Mouse (Mus musculus) megakaryocyte-erythroid progenitor cell, adult 5-6 weeks (primary cell): ENCODE measurements at regions not wholly inside any gene's neighbourhood (a gene's known extent, or its start where the extent isn't known, plus 50 kb on each side); places are given as distances from the start of the nearest gene placed in this dataset.

ENCODE experiments used
- ATAC-seq: replicated peaks from 2 replicates; pipeline ENCODE4 v1.8.0; 2016; ENCODE audit warnings: mild to moderate bottlenecking, inconsistent platforms; ENCODE audit not compliant: severe bottlenecking, poor library complexity, low FRiP score, low TSS enrichment

GRCm38 (mm10) chr11:112253061-112253460 lies 529.0 kb upstream of the Sox9 start:
- no peak for ATAC-seq

GRCm38 (mm10) chr11:112256326-112256725 lies 525.7 kb upstream of the Sox9 start:
- ATAC-seq = no peak

- ATAC-seq = no peak
These were observed 517.9 kb upstream of the Sox9 start for GRCm38 (mm10) chr11:112264077-112264476.

- no peak for ATAC-seq
These were observed 511.1 kb upstream of the Sox9 start for GRCm38 (mm10) chr11:112270911-112271310.

GRCm38 (mm10) chr11:112278566-112278965 lies 503.5 kb upstream of the Sox9 start:
- no peak for ATAC-seq

GRCm38 (mm10) chr11:112282911-112283310 lies 499.1 kb upstream of the Sox9 start:
- no peak for ATAC-seq

GRCm38 (mm10) chr11:112298901-112299341 lies 483.1 kb upstream of the Sox9 start:
- ATAC-seq = no peak

- no peak for ATAC-seq
These were observed 478.9 kb upstream of the Sox9 start for GRCm38 (mm10) chr11:112303091-112303490.

GRCm38 (mm10) chr11:112325850-112326249 lies 456.2 kb upstream of the Sox9 start:
- ATAC-seq = no peak

GRCm38 (mm10) chr11:112327606-112328005 lies 454.4 kb upstream of the Sox9 start:
- ATAC-seq = no peak

- ATAC-seq = no peak
These were observed 436.9 kb upstream of the Sox9 start for GRCm38 (mm10) chr11:112345133-112345532.

- no peak for ATAC-seq
These were observed 436.4 kb upstream of the Sox9 start for GRCm38 (mm10) chr11:112345586-112345985.

- ATAC-seq = no peak
These were observed 435.9 kb upstream of the Sox9 start for GRCm38 (mm10) chr11:112346089-112346488.

- ATAC-seq = no peak
These were observed 435.5 kb upstream of the Sox9 start for GRCm38 (mm10) chr11:112346532-112346931.

- no peak for ATAC-seq
These were observed 426.7 kb upstream of the Sox9 start for GRCm38 (mm10) chr11:112355311-112355710.

GRCm38 (mm10) chr11:112366715-112367114 lies 415.3 kb upstream of the Sox9 start:
- no peak for ATAC-seq

GRCm38 (mm10) chr11:112370941-112371340 lies 411.1 kb upstream of the Sox9 start:
- no peak for ATAC-seq

GRCm38 (mm10) chr11:112400069-112400468 lies 382.0 kb upstream of the Sox9 start:
- no peak for ATAC-seq

- no peak for ATAC-seq
These were observed 374.3 kb upstream of the Sox9 start for GRCm38 (mm10) chr11:112407681-112408080.

- no peak for ATAC-seq
These were observed 369.6 kb upstream of the Sox9 start for GRCm38 (mm10) chr11:112412434-112412833.

GRCm38 (mm10) chr11:112442639-112443038 lies 339.4 kb upstream of the Sox9 start:
- ATAC-seq = no peak

- ATAC-seq = no peak
These were observed 338.1 kb upstream of the Sox9 start for GRCm38 (mm10) chr11:112443890-112444289.
